Mouse (Mus musculus): ENCODE results near the gene Arid1b.

The Arid1b gene

GRCm38 (mm10) chr17:5118171-5118570, 124.0 kb downstream of the Arid1b start:
- no peak for DNase-seq

- DNase-seq = peak in 1 of 2 experiments; percentile 28
Observed at GRCm38 (mm10) chr17:5124643-5125042, 130.5 kb downstream of the Arid1b start.

GRCm38 (mm10) chr17:5125084-5125855, 131.1 kb downstream of the Arid1b start:
- peak; percentile 21 to 43 for DNase-seq

- DNase-seq = peak in 1 of 2 experiments; percentile 44
Observed at GRCm38 (mm10) chr17:5125856-5126806, 132.0 kb downstream of the Arid1b start.

GRCm38 (mm10) chr17:5129606-5130005, 135.5 kb downstream of the Arid1b start:
- no peak for DNase-seq

- DNase-seq = no peak
Observed at GRCm38 (mm10) chr17:5130116-5130515, 136.0 kb downstream of the Arid1b start.

GRCm38 (mm10) chr17:5131706-5132105, 137.6 kb downstream of the Arid1b start:
- no peak for DNase-seq

GRCm38 (mm10) chr17:5132296-5132986, 138.3 kb downstream of the Arid1b start:
- no peak for DNase-seq

- no peak for DNase-seq
Observed at GRCm38 (mm10) chr17:5132987-5133355, 138.8 kb downstream of the Arid1b start.

GRCm38 (mm10) chr17:5133831-5134230, 139.7 kb downstream of the Arid1b start:
- no peak for DNase-seq

- no peak for DNase-seq
Observed at GRCm38 (mm10) chr17:5134271-5134670, 140.1 kb downstream of the Arid1b start.

GRCm38 (mm10) chr17:5137936-5138335, 143.8 kb downstream of the Arid1b start:
- peak; percentile 22 to 29 for DNase-seq

GRCm38 (mm10) chr17:5138641-5139205, 144.6 kb downstream of the Arid1b start:
- DNase-seq = peak; percentile 55 to 63

GRCm38 (mm10) chr17:5139553-5139952, 145.4 kb downstream of the Arid1b start:
- no peak for DNase-seq

- DNase-seq = no peak
Observed at GRCm38 (mm10) chr17:5143735-5144439, 149.8 kb downstream of the Arid1b start.

- DNase-seq = no peak
Observed at GRCm38 (mm10) chr17:5150660-5151063, 156.5 kb downstream of the Arid1b start.

GRCm38 (mm10) chr17:5151852-5152251, 157.7 kb downstream of the Arid1b start:
- DNase-seq = no peak

- no peak for DNase-seq
Observed at GRCm38 (mm10) chr17:5153461-5153860, 159.3 kb downstream of the Arid1b start.

GRCm38 (mm10) chr17:5154322-5154721, 160.2 kb downstream of the Arid1b start:
- no peak for DNase-seq

GRCm38 (mm10) chr17:5157609-5158008, 163.5 kb downstream of the Arid1b start:
- DNase-seq = no peak

GRCm38 (mm10) chr17:5162525-5162924, 168.4 kb downstream of the Arid1b start:
- DNase-seq = no peak

- DNase-seq = no peak
Observed at GRCm38 (mm10) chr17:5163251-5163826, 169.2 kb downstream of the Arid1b start.

Data from thymus, postnatal 36 days (tissue).